Mouse (Mus musculus) testis, adult 10 weeks (tissue): ENCODE measurements around the gene Olfr1158. TPM values are rescaled to one million over a fixed set of nuclear protein-coding genes. Genes with fewer than 3 reads are reported as not detected.

Experiments
- polyA plus RNA-seq: library from polyadenylated mRNA; stranded (reverse); fragments of 350-450 nt; fragmentation: Illumina TruSeq; extraction: RNeasy Lipid Tissue Mini Kit (QIAGEN cat#74804); gene quantifications from one replicate; pipeline ENCODE4 v1.2.3, GENCODE M21; 2014; ENCODE audit warnings: low read depth, low replicate concordance

The Olfr1158 gene
- not detected for polyA plus RNA-seq

GRCm38 (mm10) chr2:87989813-87990212 is at the start of gene Olfr1158:
Gene Olfr1158, plus strand, starts transcription at chr2:87990113.

GRCm38 (mm10) chr2:87945037-87945436 is 44.9 kb upstream of the Olfr1158 start, which contains the start of gene Olfr1155:
Gene Olfr1155, minus strand, starts transcription at chr2:87945137.

GRCm38 (mm10) chr2:87953000-87953399 is 36.9 kb upstream of the Olfr1158 start, which contains the start of gene Olfr1156:
Gene Olfr1156, minus strand, starts transcription at chr2:87953100.

GRCm38 (mm10) chr2:87968199-87968598 is 21.7 kb upstream of the Olfr1158 start, which contains the start of gene Olfr1157:
Gene Olfr1157, minus strand, starts transcription at chr2:87968299.

GRCm38 (mm10) chr2:87974563-87974962 is 15.3 kb upstream of the Olfr1158 start, which contains the start of gene Olfr74:
Gene Olfr74, minus strand, starts transcription at chr2:87974663.

GRCm38 (mm10) chr2:88007515-88008318 is 17.8 kb downstream of the Olfr1158 start, which contains the start of gene Olfr1160:
Gene Olfr1160, minus strand, starts transcription at chr2:88008268.

GRCm38 (mm10) chr2:88022474-88022873 is 32.6 kb downstream of the Olfr1158 start, which contains the start of gene Olfr1161:
Gene Olfr1161, plus strand, starts transcription at chr2:88022774.

GRCm38 (mm10) chr2:88037599-88037998 is 47.7 kb downstream of the Olfr1158 start, which contains the start of gene Olfr73:
Gene Olfr73, minus strand, starts transcription at chr2:88037699.

Other genes with a start within 250 kb of the Olfr1158 start
- gene Olfr1140, start 246.4 kb upstream of the Olfr1158 start, polyA plus RNA-seq, result not detected
- not detected for gene Olfr1141, start 236.1 kb upstream of the Olfr1158 start, polyA plus RNA-seq
- not detected for gene Olfr152, start 210.6 kb upstream of the Olfr1158 start, polyA plus RNA-seq
- gene Olfr1143, start 189.5 kb upstream of the Olfr1158 start, polyA plus RNA-seq, result not detected
- gene Olfr1145, start 180.3 kb upstream of the Olfr1158 start, polyA plus RNA-seq, result not detected
- not detected for gene Olfr1148, start 159.6 kb upstream of the Olfr1158 start, polyA plus RNA-seq
- gene Olfr1150-ps1, start 146.1 kb upstream of the Olfr1158 start, polyA plus RNA-seq, result not detected
- not detected for gene Olfr1151, start 134.3 kb upstream of the Olfr1158 start, polyA plus RNA-seq
- 0.06 TPM for gene Olfr1152, start 123.6 kb upstream of the Olfr1158 start, polyA plus RNA-seq
- 0.15 TPM for gene Olfr1153, start 95.2 kb upstream of the Olfr1158 start, polyA plus RNA-seq
- not detected for gene Olfr1154, start 84.9 kb upstream of the Olfr1158 start, polyA plus RNA-seq
- not detected for gene Olfr1155, start 45.0 kb upstream of the Olfr1158 start, polyA plus RNA-seq
- gene Olfr1156, start 37.0 kb upstream of the Olfr1158 start, polyA plus RNA-seq, result not detected
- not detected for gene Olfr1157, start 21.8 kb upstream of the Olfr1158 start, polyA plus RNA-seq
- gene Olfr74, start 15.4 kb upstream of the Olfr1158 start, polyA plus RNA-seq, result not detected
- gene Olfr1160, start 18.2 kb downstream of the Olfr1158 start, polyA plus RNA-seq, result not detected
- gene Olfr1161, start 32.7 kb downstream of the Olfr1158 start, polyA plus RNA-seq, result not detected
- gene Olfr73, start 47.6 kb downstream of the Olfr1158 start, polyA plus RNA-seq, result not detected
- gene Olfr1162, start 61.0 kb downstream of the Olfr1158 start, polyA plus RNA-seq, result not detected
- gene Olfr1163, start 81.7 kb downstream of the Olfr1158 start, polyA plus RNA-seq, result not detected
- gene Olfr1164, start 103.9 kb downstream of the Olfr1158 start, polyA plus RNA-seq, result not detected
- gene Olfr1166, start 138.2 kb downstream of the Olfr1158 start, polyA plus RNA-seq, result not detected
- not detected for gene Olfr1167, start 165.1 kb downstream of the Olfr1158 start, polyA plus RNA-seq
- not detected for gene Olfr1168, start 191.8 kb downstream of the Olfr1158 start, polyA plus RNA-seq
- not detected for gene Olfr1170, start 238.2 kb downstream of the Olfr1158 start, polyA plus RNA-seq